Mouse (Mus musculus) layer of hippocampus, adult 2 months (tissue): ENCODE results near the gene Mitf. TPM values are rescaled to one million over a fixed set of nuclear protein-coding genes. Genes with fewer than 3 reads are reported as not detected.
A peak's percentile ranks its signal among the peaks of the same experiment; 100 is the strongest.

Source experiments
- DNase-seq, 2 experiments: peaks; one replicate each; pipeline ENCODE4 v3.0.0; 2022; ENCODE audit warnings: low spot score in 2 of 2
- H3K27ac ChIP-seq: fragments of 200-600 bp; 2 replicates; pipeline ENCODE4 v1.8.1; 2022
- H3K4me3 ChIP-seq: fragments of 200-600 bp; 2 replicates; pipeline ENCODE4 v1.8.1; 2022; ENCODE audit warnings: mild to moderate bottlenecking
- CTCF ChIP-seq: fragments of 200-600 bp; conservative IDR thresholded peaks from 2 replicates; pipeline ENCODE4 v1.8.1; 2022; ENCODE audit warnings: antibody characterized with exemption, mild to moderate bottlenecking, moderate library complexity
- total RNA-seq, 2 experiments: library from RNA; stranded (reverse); gene quantifications; 2 replicates each; pipeline ENCODE4 v1.2.3; 2021

Gene Mitf
- total RNA-seq, 2 experiments from 2014 or later: 7.2 to 7.9 TPM

DNA sequence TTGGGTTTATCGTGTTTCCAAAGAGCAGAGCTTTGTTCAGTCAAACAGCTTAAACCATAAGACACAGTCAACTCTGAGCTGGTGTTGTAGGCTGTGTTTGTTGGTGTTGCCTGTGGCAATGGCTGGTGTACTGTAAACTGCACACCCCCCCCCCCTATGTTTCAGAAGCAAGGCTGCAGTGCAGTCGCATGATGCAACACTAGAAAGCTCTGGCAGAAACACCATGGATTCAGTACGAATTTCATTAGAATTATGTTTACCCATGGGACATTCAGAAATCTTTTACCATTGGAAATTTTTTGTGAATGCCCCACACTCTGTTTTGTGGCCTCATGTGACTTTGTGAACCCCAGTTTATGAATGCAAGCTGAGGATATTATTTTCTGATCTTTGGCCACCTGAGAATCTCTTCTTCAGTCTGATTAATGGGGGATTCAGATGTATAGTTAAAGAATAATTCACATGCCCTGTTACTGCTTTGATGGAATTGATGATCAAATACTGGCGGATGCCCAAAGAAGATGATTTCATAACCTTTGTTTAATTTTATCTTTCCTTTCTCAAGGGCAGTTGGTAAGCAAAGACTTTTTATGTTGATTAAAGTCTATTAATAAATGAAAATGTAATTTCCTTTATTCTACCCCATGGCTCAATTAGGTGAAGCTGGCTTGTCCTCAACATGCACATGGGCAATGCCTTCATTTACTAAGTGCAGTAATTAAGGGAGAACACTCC, 64.6 kb downstream of the Mitf start:
- H3K27ac ChIP-seq: no peak overlapping the region
- TF ChIP-seq CTCF: no peak
- no peak for DNase-seq
- H3K4me3 ChIP-seq: no peak overlapping the region

DNA sequence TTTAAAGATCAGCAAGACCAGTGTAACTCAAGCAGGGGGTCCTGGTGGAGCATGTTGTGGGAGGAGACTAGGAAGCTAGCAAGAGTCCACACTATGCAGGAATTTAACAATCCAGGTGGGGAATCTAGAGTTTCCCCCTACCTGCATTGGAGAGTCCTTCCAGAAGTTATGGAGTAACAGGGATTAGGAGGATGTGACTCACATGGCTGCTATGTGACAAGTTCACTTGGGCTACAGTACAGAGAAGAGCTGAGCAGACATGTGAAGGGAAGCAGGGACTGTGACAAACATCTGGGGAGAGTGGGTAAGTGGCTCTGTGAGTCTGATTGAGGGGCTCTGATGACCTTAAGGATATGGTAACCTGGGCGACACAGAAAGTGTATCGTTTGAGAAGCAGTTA, 66.2 kb downstream of the Mitf start:
- no peak overlapping the region for H3K4me3 ChIP-seq
- no peak for TF ChIP-seq CTCF
- no peak for DNase-seq

DNA sequence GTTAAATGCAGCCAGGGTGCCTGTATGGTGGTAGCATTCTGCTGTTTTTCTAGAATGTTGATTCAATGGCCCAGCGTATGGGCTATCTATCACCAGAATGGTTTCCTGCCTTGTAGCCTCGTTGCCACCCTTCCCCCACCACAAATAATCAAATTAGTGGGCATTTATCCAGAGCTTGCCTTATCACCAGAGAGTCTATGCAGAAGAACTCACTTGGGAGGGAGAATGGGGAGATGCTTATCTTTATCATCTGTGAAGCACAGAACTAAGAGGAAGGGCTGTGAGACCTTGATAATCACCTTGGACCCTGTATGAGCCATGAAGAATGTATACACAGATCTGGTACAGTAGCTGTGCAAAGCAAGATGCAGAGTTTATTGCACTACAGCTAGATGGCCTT, 70.1 kb downstream of the Mitf start:
- Histone ChIP-seq H3K27ac (no peak overlapping the region), H3K4me3 (no peak overlapping the region)
- DNase-seq: no peak
- no peak for TF ChIP-seq CTCF

More for the DNA sequence above, 66.2 kb downstream of the Mitf start:
- no peak overlapping the region for H3K27ac ChIP-seq

DNA sequence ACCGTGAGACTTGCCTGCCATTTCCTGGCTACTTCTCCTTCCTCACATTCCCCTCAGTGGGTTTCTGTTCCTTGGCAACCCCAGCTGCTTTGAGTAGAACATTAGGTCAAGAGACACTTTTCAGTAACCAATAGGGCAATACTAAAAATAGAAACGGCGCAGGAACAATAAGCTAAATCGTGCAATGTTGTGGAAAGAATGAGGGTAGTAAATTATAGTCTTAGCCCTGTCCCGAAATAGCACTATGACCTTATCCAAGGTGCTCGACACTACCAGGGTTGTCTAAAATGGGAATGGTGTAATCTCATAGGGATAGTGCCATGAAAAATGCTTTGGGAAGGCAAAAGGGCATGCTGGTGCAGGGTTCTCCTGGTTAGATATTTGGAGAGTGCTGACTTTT, 70.6 kb downstream of the Mitf start:
- H3K27ac ChIP-seq: no peak overlapping the region
- no peak for TF ChIP-seq CTCF
- DNase-seq: no peak
- H3K4me3 ChIP-seq: no peak overlapping the region

DNA sequence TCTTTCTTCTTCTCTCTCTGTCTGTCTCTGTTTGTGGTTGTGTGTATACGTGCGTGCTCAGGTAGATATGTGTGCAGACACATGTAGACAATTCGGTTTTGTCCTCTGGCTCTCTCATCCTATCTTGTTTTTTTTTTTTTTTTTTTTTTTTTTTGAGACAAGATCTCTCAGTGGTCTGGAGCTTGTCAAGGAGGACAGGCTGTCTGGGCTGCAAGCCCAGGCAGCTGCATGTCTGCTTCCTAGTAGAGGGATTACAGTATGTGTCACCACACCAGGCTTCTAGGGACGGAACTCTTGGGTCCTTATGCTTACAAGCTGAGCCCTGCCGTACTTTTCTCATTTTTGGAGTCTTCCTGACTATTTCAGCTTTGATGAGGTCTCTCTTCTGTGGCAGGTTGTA, 73.5 kb downstream of the Mitf start:
- no peak for DNase-seq
- Histone ChIP-seq H3K4me3 (no peak overlapping the region), H3K27ac (no peak overlapping the region)
- TF ChIP-seq CTCF: no peak

DNA sequence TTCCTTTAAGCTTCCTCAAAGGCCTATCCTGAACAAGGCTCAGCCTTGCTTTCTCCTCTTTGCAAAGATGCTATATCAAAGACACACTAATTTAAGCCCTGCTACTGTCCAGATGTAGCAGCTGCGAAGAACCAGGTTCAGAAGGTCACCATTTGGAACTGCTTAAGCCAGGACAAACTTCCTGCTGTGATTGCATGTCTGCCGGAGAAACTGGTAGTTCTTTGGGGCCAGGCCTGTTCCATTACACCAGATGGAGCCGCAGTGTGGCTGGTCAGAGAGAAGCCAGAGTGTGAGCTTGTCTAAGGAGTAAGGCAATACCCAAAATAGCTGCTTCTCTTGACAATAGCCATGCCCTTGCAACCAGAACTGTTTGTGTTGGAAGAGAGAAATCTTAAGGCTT, 75.1 kb downstream of the Mitf start:
- TF ChIP-seq CTCF: no peak
- Histone ChIP-seq H3K4me3 (no peak overlapping the region), H3K27ac (0 out of 2 replicates have a peak overlapping the region, but pooled peaks have one; percentile 5)
- no peak for DNase-seq

DNA sequence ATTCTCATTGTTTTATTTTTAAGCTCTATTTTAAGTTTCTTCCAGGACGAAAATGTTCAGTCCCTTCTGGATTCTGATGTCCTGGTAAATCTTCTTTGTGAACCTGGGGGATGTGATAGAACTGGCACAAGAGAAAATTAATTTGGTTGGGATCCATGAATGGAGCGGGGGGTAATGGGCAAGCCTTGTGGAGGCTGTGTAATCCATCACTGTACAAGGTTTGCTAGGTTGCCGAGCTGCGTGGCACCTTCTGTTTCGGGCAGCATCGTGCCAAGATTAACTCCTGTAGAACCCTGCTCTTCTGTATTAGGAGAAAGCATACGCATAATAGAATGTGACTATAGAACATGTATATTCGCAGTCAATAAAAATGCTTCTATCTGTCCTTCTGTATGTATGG, 76.1 kb downstream of the Mitf start:
- no peak for DNase-seq
- Histone ChIP-seq H3K4me3 (no peak overlapping the region), H3K27ac (peak overlapping the region; percentile 37)
- no peak for TF ChIP-seq CTCF

DNA sequence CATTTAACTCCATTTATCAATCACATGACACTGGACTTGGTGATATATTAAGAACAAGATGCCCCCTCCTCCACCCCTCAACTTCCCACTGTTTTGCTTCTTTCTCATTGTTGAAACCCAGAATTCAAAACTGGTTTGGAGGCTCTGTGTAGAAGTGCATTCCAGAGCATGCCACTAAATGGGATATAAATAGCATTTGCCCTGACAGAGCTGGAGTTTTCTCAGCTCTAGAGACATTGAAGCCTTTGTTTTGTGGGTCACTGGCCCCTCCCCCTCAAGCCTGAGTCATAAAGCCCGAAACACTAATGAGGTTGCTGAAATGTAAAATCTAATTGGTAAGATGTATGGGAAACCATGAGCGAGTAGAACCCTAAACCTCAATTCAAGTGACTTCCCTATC, 76.6 kb downstream of the Mitf start:
- peak overlapping the region; percentile 37 for H3K27ac ChIP-seq
- no peak for TF ChIP-seq CTCF
- H3K4me3 ChIP-seq: no peak overlapping the region
- DNase-seq: peak in 1 of 2 experiments; percentile 17

DNA sequence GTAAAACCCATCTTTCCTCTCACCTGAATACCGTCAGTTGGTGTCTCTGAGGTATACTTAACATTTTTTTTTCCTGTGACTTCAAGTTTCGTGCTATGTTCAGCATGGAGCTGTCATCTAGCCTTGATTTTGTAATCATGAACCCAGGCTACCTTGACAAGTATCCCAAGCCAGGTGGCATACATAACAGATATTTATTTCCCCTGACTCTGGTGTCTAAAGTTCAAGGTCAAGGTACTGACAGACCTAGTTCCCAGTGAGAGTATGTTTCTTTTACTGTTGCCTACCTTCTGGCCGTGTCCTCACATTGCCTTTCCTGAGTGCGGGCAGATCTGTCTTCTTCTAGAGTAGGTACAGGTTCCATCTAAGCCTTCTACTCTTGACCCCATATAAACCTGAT, 78.1 kb downstream of the Mitf start:
- TF ChIP-seq CTCF: no peak
- Histone ChIP-seq H3K4me3 (no peak overlapping the region), H3K27ac (no peak overlapping the region)
- no peak for DNase-seq

DNA sequence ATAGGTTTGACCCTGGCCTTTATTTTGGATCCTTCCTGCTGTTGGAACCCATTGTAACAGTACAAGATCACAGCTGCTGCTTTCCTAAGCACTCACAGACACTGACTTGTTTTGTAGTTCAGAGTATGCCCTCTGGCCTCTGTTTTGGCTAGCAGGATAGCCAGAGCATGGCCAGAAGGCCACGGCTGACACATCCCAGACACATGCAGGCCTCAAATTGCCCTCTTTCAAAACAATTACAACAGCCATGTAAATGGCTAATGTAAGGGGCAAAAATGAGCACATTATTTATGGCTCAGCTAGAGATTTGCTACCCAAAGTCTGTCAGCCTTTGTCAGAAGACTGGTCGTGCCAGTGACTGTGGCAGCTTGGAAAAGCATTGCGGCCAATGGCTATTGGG, 78.8 kb downstream of the Mitf start:
- Histone ChIP-seq H3K27ac (no peak overlapping the region), H3K4me3 (no peak overlapping the region)
- no peak for DNase-seq
- no peak for TF ChIP-seq CTCF

DNA sequence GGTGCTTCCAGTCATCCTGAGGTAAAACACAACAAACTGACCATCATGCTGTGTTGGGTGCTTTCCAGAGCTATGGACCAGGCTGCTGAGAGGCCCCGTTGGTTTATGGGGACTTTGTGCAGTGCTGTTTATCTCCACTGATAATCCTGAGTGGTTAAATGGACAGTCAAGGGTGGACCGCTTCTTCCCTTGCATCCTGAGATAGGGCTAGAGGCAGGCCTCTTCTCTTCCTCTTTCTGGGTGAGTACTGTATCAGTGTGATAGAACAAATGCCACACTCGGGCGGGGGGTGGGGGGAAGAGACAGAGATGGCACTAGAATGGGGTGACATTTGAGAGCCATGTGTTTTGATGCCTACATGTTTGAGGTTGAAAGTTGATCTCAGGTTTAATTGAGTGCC, 81.0 kb downstream of the Mitf start:
- TF ChIP-seq CTCF: no peak
- DNase-seq: no peak
- Histone ChIP-seq H3K4me3 (no peak overlapping the region), H3K27ac (no peak overlapping the region)

DNA sequence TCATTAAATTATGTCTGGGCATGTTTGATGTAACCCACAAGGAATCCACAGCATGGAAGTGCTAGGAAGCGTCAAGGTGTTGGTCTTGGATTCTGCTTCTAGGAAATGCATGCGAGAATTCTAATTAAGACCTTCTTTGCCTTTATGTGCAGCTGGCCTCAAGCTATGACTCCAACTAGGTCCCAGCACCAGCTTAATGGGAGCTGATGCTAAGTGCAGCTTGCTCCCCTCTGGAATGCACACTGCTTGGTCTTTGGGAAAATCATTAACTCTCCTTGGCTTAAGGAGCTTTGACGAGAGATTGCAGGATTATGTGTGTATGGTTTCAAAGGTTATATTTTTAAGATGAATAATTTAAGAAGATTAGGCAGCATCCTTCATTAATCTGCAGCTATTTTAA, 81.7 kb downstream of the Mitf start:
- no peak for DNase-seq
- Histone ChIP-seq H3K4me3 (no peak overlapping the region), H3K27ac (no peak overlapping the region)
- no peak for TF ChIP-seq CTCF

DNA sequence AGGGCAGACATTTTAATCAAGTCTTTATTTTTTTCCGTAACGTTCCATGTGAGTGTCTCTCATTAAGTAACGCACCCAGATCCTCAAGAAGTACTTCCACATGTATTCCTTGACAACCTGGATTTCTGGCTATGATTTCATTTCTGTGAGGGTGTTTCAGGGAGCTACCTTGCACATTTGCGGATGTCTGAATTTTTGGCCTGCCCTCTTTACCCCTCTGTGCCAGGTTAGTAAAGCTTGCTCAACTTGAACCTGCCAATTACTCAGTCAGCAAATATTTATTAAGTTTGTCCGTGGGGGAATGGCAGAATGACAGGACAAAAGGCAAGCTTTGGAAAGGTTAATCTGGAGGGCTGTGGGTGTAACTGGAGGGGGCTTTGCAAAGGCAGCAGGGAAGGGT, 86.7 kb downstream of the Mitf start:
- Histone ChIP-seq H3K27ac (no peak overlapping the region), H3K4me3 (no peak overlapping the region)
- no peak for TF ChIP-seq CTCF
- DNase-seq: no peak

DNA sequence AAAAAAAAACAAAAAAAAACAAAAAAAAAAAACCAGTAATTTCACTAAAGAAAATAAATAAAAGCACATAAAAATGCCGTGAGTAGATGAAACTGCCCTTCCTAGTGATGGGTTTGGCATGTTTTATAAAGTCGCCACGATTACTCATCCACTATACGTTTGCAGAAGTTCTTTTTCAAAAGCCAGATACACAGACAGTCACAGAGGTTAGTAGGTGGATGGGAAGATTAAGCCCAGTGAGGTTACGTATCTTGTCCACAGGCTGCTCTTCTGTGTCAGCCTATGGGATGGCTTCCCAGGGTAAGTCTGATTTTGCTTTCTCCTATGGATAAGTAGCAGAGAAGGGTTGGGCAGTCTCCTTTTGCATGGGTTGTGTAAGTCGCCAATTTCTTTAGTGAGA, 90.3 kb downstream of the Mitf start:
- H3K4me3 ChIP-seq: no peak overlapping the region
- H3K27ac ChIP-seq: no peak overlapping the region
- no peak for TF ChIP-seq CTCF
- no peak for DNase-seq
